Mouse (Mus musculus) thymus, adult 18-20 months (tissue): ENCODE results near the gene Dtx1.

Source experiments
- DNase-seq, 2 experiments: peaks; one replicate each; pipeline ENCODE4 v3.0.0; 2022; ENCODE audit warnings: mixed read lengths in 2 of 2

The Dtx1 gene

DNA sequence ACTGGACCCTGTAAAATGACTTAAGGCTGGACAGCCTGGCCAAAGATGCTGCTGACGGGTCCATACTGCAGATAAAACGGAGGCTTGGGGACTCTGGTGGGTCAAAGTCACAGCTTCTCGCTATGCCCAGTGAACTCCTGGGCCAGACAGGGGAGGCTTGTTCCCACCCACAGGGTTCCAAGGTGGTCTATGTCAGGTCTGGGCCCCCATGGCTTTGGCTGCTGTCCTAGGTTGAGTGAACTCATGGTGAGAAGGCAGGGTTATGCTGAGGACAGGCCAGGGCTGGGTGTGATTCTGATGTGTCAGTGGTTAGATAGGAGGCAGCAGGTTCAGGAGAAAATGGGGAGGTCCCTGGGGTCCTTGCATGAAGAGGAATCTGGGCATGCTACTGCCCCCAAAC is 8.1 kb downstream of the Dtx1 start:
- DNase-seq: no peak

DNA sequence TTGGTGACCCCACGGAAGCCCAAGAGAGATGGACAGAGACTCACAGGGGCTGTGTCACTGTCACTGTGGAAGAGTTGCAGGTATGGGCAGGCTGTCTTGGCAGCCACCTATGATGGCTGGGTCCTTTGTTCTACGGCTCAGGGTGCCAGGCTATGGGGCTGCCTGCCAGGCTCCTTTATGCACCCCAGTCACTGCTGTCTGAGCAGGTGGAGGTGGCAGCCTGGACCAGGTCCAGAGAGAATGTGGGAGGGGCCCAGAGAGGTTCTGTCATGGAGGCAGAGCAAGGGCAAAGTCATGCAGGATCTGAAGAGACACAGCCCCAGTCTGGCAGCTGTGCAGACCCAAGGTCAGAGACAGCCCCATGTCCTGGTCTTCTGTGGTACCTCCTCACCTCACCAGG is 8.8 kb downstream of the Dtx1 start:
- no peak for DNase-seq

DNA sequence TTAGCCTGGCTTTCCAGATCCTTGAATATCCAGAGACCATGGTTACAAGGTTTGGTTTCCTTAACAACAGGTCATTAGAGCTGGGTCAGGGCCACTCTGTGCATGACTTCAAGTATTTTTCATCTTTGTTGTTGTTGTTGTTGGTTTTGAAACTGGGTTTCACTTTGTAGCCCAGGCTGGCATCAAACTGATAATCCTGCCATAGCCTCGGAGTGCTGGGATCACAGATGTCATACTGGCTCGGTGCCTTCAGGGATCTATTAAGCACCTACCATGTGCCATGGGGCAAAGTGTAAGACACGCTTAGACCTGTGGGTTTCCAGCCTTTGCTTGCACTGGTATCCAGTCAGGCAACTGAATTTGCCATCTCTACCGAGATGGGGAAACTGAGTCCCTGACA is 9.3 kb downstream of the Dtx1 start:
- DNase-seq: no peak

DNA sequence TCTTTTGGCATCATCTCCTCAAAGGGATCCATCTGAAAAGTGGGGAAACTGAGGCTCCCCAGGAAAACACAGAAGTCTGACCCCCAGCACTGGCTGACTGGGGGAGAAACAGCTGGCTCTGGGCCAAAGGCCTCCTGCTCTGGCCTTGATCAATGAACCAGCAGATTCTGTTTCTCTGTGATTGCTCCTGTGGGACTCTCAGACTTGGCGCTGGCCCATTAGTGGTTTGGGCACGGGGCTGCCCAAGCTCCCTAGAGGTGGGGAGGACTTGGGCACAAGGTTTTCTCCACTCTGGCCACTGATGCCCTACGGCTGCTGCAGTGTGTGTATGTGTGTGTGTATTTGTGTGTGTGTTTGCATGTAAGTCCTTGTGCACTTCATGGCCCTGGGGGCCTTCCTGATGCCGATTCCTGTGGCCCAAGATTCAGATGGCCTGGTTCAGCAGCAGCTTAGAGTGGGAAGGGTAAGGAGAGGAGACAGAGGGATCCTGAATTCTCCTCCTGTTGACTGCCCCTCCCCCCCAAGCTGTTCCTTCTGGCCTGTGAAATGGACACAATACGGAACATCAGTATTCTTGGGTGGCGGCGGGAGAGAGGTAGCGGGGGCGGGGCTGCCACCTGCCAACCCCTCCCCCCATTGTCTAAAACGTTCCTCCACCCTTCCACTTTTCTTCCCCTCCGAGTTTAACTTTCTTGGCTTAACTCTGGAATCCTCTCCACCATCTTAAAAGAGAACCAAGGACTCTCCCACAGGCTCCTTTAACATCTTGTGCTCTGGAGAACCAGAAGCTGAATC is 10.5 kb downstream of the Dtx1 start:
- DNase-seq: no peak

DNA sequence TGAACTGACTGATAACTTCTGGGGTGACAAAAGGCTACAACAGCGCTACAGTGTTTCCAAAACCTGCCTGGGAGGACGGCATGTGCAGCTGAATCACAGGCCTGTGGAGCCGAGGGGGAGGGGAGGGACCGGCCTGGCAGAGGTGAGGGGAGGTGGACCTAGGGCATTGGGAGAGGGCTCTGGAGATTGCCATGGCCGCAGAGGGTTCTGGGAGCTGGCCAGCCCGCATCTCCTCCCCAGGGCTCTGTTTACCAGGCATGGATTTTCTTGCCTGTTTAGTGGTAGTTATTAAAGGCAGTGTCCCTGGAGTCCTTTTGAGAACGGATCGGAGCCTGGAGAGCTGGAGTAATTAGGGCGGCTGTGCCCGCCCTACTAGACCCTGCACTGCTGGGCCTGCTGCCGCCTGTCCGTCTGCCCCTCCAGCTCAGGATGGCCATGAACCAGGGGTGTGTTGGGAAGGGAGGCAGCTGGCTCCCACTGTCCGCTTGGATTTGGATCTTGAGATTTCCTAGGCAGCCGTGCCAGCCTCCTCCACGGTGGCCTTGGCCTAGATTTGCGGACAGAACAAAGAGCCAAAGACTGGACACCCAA is 12.8 kb downstream of the Dtx1 start:
- DNase-seq: no peak

DNA sequence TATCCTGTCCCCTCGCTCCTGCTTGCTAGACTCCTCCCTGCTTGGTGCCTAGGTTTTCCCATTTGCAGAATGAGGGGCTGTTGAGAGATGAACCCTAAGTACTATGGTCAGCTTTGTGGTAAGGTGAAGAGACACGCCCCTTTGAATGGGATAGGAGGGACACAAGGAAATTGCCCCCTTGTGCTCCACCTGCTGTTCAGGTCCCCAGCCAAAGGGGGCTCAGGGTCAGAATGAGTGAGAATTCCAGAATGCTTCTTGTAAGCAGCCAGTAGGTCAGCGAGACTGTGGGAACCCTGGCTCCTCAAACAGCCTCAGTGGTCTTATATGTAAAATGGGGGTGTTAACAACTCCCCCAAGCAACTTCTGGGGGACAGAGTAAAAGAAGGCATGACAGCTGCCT is 13.5 kb downstream of the Dtx1 start:
- DNase-seq: no peak

DNA sequence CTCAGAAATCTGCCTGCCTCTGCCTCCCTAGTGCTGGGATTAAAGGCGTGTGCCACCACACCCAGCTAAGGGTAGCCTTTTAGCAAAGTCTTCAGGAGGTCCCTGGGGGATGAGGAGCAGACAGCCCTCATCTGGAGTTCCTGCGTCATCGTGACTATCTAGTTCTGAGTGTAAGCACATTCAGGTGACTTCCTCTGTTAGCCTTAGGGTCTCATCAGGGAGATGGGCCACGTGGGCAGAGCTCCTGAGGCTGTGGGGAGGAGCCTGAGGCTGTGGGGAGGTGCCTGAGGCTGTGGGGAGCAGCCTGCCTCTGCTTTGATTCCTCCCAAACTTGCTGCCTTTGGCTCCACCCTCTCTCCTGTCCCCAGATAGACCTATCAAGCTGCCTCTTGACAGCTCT is 14.9 kb downstream of the Dtx1 start:
- no peak for DNase-seq

DNA sequence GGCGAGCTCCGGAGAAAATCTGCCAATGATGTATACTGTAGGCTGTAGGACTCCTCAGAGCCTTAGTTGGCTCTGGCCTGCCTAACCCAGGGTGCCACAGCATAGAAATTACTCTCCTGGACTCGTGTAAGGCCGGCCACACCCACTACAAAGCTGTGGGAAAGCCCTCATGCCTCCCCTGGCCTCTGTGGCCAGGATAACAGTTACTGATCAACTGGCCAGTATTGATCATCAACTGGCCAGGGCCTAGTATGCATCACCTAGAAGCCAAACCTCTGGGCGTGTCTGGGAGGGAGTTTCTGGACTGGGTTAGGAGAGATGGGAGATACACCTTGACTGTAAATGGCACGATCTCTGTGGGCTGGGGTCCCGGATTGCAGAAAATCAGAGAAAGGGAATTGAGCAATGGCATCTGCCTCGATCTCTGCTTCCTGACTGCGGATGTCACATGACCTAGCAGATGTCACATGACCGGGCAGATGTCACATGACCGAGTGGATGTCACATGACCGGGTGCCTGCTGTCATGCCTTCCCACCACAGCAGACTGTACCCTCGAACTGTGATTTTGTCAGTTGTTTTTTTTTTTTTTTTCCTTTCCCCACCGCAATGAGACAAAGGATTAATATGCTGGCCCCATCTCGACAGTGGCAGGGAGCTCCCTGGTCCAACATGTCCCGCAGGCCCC is 15.5 kb downstream of the Dtx1 start:
- DNase-seq: no peak

DNA sequence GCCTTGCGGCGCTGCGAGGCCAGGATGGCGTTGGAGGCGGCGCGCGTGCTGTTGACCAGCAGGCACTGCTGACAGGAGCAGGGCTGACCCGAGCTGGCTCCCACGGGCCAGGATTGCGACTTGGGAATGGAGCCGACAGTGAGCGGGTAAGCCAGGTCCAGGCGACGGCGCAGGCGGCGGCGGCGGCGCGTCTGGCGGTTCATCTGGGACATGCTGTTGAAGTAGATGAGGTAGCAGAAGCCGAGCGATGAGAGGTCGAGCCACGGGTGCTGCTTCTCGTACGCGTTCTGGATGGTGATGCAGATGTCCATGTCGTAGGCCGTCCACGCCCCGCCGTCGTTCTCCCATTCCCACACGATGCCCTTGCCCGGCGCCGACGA is 17.0 kb downstream of the Dtx1 start:
- no peak for DNase-seq

DNA sequence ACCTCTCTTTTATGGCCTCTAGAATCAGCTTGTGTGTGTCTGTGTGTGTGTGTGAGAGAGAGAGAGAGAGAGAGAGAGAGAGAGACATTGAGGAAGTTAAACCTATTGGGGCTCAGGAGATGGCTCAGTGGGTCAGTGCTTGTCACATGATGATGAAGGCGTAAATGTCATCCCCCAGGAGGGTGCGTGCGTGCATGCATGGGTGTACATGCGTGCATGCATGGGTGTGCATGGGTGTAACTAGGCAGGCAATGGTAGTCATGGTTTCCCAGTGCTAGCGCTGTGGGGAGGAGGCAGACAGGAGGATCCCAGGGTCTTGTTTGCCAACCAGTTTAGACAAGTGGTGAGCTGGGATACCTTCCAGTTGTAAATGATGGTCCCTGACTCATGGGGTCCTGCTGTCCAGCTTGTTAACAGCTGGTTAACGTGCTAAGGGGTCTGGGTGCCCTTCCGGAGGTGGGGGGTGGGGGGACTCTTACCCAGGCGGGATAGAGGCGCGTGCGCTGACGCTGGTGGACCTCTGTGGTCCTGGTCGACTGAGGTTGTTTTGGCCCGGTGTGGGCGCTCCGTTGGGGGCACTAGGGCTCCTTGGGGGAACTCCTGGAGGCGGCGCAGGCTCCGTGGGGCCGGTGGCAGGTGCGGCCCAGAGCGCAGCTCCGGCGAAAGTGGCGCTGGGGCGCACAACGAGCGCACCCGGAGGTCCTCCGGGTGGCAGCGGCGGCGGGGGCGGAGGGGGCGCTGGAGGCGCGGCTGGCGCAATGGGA is 17.6 kb downstream of the Dtx1 start:
- no peak for DNase-seq

DNA sequence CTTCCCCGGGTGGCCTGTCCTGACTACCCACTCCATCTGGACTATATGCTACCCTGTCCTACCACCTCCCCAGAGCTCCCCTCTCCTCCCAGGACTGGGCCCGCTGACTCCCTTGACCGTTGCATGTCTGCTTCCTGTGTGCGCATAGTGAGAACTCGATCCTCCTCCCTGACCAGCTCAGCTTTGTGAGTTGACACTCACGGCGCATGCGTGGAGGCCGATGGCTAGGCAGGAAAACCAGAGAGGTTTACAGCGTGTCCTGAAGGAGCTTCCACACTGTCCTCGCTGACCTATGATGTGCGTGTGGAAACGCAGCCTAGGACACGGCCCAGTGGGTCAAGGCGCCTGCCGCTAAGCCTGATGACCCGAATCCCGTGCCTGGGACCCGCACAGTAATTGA is 19.7 kb downstream of the Dtx1 start:
- DNase-seq: no peak

DNA sequence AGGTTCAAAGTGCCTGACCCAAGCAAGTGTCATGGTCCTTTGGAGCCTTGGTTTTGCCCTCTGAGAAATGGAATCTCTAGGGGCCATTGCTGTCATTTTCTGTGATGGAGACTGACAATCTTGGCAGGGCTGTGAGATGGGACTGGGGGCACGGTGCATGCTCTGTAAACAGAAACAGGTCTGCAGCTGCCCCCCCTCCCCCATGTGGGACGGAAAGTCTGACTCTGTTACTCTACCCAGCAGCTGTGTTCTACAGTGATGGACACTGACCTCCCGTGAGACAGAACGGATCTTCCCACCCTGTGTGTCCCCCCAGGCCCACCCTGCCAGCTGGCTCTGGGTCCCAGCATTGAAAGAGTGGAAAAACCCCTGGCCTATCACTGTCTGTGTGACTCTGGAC is 21.3 kb downstream of the Dtx1 start:
- DNase-seq: no peak

DNA sequence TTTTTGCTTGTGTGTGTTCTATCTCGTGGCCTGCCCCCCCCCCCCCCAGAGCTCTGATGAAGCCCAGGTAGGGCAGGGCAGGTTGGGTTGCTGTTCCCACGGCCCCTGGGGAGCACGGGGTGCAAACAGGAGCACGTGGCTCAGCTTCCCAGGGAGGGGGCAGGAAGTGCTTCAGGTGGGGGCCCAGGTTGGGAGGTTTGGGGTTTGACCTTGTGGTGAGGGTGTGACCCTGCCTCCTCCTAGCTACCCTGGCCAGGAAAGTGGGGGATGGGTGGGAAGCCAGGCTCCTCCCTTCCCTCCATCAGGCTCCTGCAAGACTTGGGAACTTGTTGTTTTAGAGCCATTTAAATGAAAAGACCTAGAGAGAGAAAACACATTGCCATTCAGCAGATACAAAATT is 23.3 kb downstream of the Dtx1 start:
- DNase-seq: peak; percentile 49 to 80

DNA sequence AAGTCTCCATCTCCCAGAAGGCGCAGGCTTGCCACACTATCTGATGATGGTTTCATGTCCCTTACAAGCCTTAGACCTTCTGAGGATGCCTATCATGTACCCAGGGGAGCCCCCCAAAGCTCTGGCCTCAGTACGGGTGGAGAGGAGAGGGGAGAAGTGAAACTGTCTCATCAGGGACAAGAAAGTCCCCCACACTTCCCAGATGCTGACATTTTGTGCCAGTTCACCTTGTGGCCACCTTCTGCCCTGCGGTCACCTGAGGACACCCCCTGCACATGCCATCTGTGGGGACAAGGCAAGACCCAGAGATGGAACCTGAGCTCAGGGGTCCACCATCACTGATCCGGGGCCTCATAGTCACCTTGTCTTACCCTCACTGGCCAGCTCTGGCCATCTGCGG is 23.8 kb downstream of the Dtx1 start:
- peak in 1 of 2 experiments; percentile 27 for DNase-seq

DNA sequence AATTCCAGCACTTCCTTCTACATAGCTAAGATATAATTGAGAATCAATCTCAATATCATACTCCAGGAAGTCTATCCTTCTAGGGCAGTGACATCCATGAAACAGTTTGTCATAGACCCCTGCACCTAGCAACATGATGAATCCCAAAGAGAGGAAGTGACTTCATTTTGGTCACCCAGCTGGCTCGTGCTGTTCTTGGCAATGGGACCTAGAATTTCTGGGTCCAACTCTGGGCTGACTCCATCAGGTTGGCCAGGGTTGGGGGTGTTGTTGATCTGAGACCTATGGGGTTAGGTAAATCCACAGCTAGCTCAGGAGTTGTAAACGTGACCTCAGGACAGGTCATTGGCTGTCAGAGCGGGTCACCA is 24.3 kb downstream of the Dtx1 start:
- no peak for DNase-seq

DNA sequence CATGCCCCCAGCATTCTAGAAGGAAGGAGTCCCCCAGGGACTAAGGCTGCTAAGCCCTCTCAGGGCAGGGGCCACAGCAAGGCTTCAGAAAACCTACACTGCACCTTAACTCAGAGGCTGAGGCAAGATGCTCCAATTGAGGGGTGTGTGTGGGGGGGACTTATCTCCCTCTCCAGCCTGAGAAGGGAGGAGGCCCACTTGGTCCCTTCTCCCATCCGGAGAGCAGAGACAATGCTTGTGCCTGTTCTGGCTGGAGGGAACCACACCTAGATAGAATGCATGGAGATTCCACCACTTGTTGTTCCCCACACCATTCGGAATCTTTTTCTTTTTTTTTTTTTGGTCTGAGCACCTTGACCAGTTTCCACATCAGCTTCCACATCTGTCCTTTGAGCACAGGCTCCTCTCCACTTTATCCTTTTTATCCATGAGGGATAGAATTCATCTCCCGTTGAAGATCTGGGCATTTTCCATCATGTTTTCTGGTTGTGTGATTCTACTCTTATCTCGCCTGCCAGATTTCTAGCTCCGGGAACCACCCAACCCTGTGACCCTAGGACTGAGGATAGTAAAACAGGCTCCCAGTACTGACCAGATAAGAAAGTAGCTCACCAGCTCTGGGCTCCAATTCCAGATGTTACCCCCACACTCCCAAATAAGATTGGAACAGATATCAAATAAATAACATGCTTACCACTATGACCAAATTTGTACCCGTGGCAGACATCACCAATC is 24.8 kb downstream of the Dtx1 start:
- DNase-seq: no peak

DNA sequence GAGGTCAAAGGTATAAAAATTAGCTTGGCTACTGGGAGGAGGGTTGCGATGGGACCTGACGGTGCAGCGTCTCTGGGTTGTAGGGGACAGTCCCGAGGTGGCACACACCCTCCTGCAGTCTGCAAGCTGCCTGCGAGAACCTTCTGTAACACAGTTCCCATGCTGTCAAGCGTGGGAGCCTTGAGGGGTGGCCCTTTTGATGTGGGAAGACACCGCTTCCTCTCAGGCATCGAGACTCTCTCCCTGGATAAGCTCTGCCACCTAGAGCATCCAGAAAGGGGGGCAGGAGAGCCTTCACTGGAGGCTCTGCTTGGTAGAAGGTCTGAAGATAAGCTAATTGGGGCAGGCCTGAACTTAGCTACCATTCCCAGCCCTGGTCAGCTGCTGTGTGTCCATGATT is 26.0 kb downstream of the Dtx1 start:
- peak; percentile 80 to 90 for DNase-seq

DNA sequence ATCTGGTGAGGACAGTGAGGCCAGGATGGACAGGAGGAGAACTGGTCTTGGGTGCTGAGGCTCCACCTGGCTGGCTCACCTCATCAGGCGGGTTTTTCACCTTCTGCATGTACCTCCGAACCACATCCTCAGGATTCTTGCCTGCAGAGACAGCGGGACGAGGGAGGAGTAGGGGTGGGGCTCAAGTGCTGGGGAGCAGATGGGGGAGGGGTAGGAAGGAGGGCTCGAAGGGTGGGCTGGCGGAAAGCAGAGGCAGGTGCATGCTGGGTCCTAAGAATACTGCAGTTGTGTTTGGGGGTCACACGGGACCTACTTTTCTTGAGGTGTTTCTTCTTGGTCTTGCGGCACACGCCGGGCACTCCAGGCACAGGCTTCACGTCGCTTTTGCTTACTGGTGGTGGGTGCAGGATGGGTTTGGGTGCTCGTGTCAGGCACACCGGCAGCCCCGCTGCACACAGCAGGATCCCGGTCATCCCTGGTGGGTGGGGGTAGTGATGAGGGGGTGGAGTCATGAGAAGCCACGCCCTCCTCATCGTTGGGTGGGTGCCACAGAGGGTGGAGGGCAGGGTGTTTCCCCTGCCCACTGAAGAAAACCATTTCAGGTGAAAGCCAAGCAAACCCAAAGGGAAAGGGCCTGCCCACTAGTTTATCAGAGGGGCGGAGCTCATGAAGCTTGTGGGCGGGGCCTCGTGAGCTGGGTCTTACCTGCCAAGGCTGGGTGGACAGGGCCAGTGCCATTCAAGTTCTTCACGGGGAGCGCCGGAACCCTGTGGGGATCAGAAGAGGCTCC is 28.6 kb downstream of the Dtx1 start:
- DNase-seq: no peak

DNA sequence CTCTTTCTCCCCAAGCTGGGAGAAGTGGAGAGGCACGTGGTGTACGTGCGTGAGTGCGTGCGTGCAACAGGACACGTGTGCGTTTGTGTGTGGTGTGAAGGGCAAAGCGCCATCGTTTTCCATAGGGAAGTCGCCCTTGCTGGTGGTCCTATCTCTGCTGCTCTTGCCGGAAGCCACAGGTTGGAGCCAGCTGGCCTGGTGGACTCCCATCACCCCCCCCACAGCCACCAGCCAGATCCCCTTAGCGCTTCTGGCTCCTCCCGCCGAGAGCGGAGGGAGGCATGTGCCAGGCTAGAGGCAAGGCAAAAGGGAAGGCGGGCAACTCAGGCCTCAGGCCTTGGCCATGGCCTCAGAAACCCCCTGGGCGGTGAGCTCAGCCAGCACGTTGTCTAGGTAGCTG is 30.8 kb downstream of the Dtx1 start:
- DNase-seq: no peak

DNA sequence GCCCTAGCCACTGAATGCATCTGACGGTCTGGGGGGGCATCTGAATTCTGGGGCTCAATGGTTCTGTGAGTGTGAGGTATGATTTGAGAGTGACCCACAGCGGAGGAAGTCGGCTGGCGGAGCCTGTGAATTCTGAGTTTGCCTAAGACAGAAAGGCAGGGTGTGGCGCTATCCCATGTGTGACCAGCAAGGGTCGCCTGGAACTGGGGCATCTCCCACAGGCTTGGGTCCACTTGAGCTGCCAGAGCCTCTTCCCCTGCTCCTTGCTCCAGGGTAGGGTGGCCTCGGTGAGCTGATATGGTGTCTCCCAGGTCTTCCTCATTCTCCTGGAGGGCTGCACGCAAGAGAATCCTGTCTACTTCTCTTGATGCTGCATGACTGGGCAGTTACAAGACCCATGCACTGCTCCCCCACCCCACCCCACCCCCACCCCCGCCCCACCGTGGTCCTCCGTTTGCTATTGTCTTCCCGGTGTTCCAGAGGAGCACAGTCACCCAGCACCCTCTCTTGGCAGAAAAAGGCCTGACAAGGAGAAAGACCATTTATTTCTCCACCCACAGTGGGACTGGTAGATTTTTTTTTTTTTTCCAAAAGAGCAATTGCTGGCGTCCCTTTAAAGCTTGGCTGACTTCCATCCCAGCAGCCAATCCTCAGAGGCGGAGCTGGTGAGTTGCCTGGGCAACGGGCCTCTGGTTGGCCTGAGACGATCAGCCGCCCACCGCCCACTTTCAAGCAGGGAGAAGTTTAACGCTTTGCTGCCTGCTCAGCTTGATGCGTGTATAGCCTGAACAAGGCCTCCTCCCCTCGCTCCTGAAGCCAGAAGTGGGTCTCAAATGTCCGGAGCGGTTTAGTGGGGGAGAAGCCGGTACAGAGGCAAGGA is 31.8 kb downstream of the Dtx1 start:
- DNase-seq: peak in 1 of 2 experiments; percentile 22

DNA sequence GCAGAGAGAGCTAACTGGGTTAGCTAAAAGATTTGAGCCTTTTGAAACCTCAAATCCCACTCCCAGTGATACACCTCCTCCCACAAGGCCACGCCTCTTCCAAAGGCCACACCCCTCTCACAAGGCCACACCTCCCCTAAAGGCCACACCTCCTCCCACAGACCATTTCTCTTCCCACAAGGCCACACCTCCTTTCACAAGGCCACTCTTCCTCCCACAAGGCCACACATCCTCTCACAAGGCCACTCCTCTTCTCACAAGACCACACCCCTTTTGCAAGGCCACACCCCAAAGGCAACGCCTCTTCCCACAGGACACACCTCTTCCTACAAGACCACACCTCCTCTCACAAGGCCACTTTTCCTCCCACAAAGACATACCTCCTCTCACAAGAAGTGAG is 34.2 kb downstream of the Dtx1 start:
- no peak for DNase-seq
